Mouse (Mus musculus) neural tube, embryonic 15.5 days (tissue): Measurements from ENCODE around the gene Bcl6b. TPM values are rescaled to one million over a fixed set of nuclear protein-coding genes. Genes with fewer than 3 reads are reported as not detected.

Experiments used
- ATAC-seq: fragments of 200-750 bp; cut with Nextera tagmentation; 2 replicates; pipeline ENCODE4 v1.8.0; 2017; ENCODE audit warnings: mild to moderate bottlenecking, moderate TSS enrichment, moderate library complexity; ENCODE audit not compliant: low FRiP score
- H3K27ac ChIP-seq: fragments of 300-500 bp; sonication (generic); replicated peaks from 2 replicates; pipeline ENCODE4 v1.5.1; 2015; ENCODE audit warnings: mild to moderate bottlenecking, inconsistent platforms
- H3K27me3 ChIP-seq: fragments of 300-500 bp; sonication (generic); replicated peaks from 2 replicates; pipeline ENCODE4 v1.6.1; 2015; ENCODE audit warnings: inconsistent platforms
- H3K36me3 ChIP-seq: fragments of 300-500 bp; sonication (generic); 2 replicates; pipeline ENCODE4 v1.6.1; 2015; ENCODE audit warnings: inconsistent platforms
- H3K4me1 ChIP-seq: fragments of 300-500 bp; sonication (generic); 2 replicates; pipeline ENCODE4 v1.6.1; 2015; ENCODE audit warnings: inconsistent platforms
- H3K4me2 ChIP-seq: fragments of 300-500 bp; sonication (generic); 2 replicates; pipeline ENCODE4 v1.6.1; 2015; ENCODE audit warnings: inconsistent platforms, mild to moderate bottlenecking, moderate library complexity
- H3K4me3 ChIP-seq: fragments of 300-500 bp; sonication (generic); replicated peaks from 2 replicates; pipeline ENCODE4 v1.5.1; 2015; ENCODE audit warnings: mild to moderate bottlenecking, inconsistent platforms
- H3K9ac ChIP-seq: fragments of 300-500 bp; sonication (generic); replicated peaks from 2 replicates; pipeline ENCODE4 v1.6.1; 2015; ENCODE audit warnings: mild to moderate bottlenecking, inconsistent platforms
- H3K9me3 ChIP-seq: fragments of 300-500 bp; sonication (generic); replicated peaks from 2 replicates; pipeline ENCODE4 v1.6.1; 2016; ENCODE audit warnings: inconsistent platforms
- WGBS: fragments of 180-500 bp; shearing (Covaris S2); methylation state at CpG from one replicate; pipeline ENCODE4 v1.1.7; 2015; ENCODE audit warnings: mixed read lengths; 5-methylcytosine and 5-hydroxymethylcytosine counted together
- polyA plus RNA-seq: library from polyadenylated mRNA; unstranded; fragments of >200 nt; fragmentation: Nextera tagmentation; extraction: Ambion mirVana; gene quantifications from 2 replicates; pipeline ENCODE4 v1.2.1, GENCODE M21; 2015

The Bcl6b gene
- polyA plus RNA-seq, 1 experiment from 2014 or later = 5.2 TPM

- Histone ChIP-seq H3K9ac (peak overlapping the region; percentile 73), H3K36me3 (peaks cover 20% of the 10 kb centered on the region), H3K4me2 (peak overlapping the region; percentile 84), H3K4me3 (peak overlapping the region; percentile 61), H3K9me3 (no peaks in the 10 kb centered on the region), H3K27ac (peak overlapping the region; percentile 91), H3K27me3 (peaks cover 38% of the 10 kb centered on the region), H3K4me1 (peaks cover 41% of the 10 kb centered on the region)
- WGBS = under 1% methylated on average over 24 of the region's 24 CpGs
- ATAC-seq = 0 out of 2 replicates have a peak, but pooled peaks have one; percentile 2
Observed at GRCm38 (mm10) chr11:70220323-70220722, 9.3 kb downstream of the Bcl6b start.

GRCm38 (mm10) chr11:70219873-70220272, 9.7 kb downstream of the Bcl6b start:
- Histone ChIP-seq H3K27me3 (peaks cover 38% of the 10 kb centered on the region), H3K4me2 (peak overlapping the region; percentile 84), H3K4me1 (peaks cover 46% of the 10 kb centered on the region), H3K27ac (peak overlapping the region; percentile 91), H3K4me3 (peak overlapping the region; percentile 61), H3K36me3 (peaks cover 20% of the 10 kb centered on the region), H3K9ac (peak overlapping the region; percentile 73), H3K9me3 (no peaks in the 10 kb centered on the region)
- no peak for ATAC-seq
- 60% methylated on average over 7 of the region's 7 CpGs for WGBS

- no peak for ATAC-seq
- no peaks in the 10 kb centered on the region for H3K9me3 ChIP-seq
- peak overlapping the region; percentile 84 for H3K4me2 ChIP-seq
- peaks cover 38% of the 10 kb centered on the region for H3K27me3 ChIP-seq
- peak overlapping the region; percentile 61 for H3K4me3 ChIP-seq
- no peak overlapping the region for H3K27ac ChIP-seq
- peaks cover 56% of the 10 kb centered on the region for H3K4me1 ChIP-seq
- H3K36me3 ChIP-seq = peaks cover 20% of the 10 kb centered on the region
- 90% methylated on average over 15 of the region's 15 CpGs for WGBS
- peak overlapping the region; percentile 21; the same call in 1 of the 2 replicates for H3K9ac ChIP-seq
Observed at GRCm38 (mm10) chr11:70218741-70219470, 10.7 kb downstream of the Bcl6b start.

GRCm38 (mm10) chr11:70218039-70218438, 11.6 kb downstream of the Bcl6b start:
- Histone ChIP-seq H3K4me2 (peak overlapping the region; percentile 84; the same call in 1 of the 2 replicates), H3K36me3 (peaks cover 20% of the 10 kb centered on the region), H3K4me3 (no peak overlapping the region), H3K4me1 (peaks cover 64% of the 10 kb centered on the region), H3K27ac (no peak overlapping the region), H3K27me3 (peaks cover 42% of the 10 kb centered on the region), H3K9me3 (no peaks in the 10 kb centered on the region), H3K9ac (no peak overlapping the region)
- no peak for ATAC-seq
- WGBS = 93% methylated on average over 4 of the region's 4 CpGs

GRCm38 (mm10) chr11:70216103-70216502, 13.5 kb downstream of the Bcl6b start:
- H3K9me3 ChIP-seq = no peaks in the 10 kb centered on the region
- peaks cover 20% of the 10 kb centered on the region for H3K36me3 ChIP-seq
- no peak for ATAC-seq
- no peak overlapping the region for H3K4me3 ChIP-seq
- peaks cover 46% of the 10 kb centered on the region for H3K27me3 ChIP-seq
- no peak overlapping the region for H3K27ac ChIP-seq
- no peak overlapping the region for H3K9ac ChIP-seq
- peaks cover 53% of the 10 kb centered on the region for H3K4me1 ChIP-seq
- H3K4me2 ChIP-seq = no peak overlapping the region
- 51% methylated on average over 3 of the region's 3 CpGs for WGBS

GRCm38 (mm10) chr11:70215301-70215700, 14.3 kb downstream of the Bcl6b start:
- WGBS = 11% methylated on average over 22 of the region's 22 CpGs
- Histone ChIP-seq H3K9ac (no peak overlapping the region), H3K4me1 (peaks cover 53% of the 10 kb centered on the region), H3K9me3 (no peaks in the 10 kb centered on the region), H3K4me2 (peak overlapping the region; percentile 84), H3K36me3 (peaks cover 20% of the 10 kb centered on the region), H3K27me3 (peaks cover 51% of the 10 kb centered on the region), H3K27ac (no peak overlapping the region), H3K4me3 (peak overlapping the region; percentile 35)
- no peak for ATAC-seq

GRCm38 (mm10) chr11:70214856-70215209, 14.8 kb downstream of the Bcl6b start:
- H3K27me3 ChIP-seq = peaks cover 51% of the 10 kb centered on the region
- H3K9ac ChIP-seq = no peak overlapping the region
- peak; percentile 22; the same call in 1 of the 2 replicates for ATAC-seq
- no peaks in the 10 kb centered on the region for H3K9me3 ChIP-seq
- H3K4me1 ChIP-seq = peaks cover 48% of the 10 kb centered on the region
- H3K27ac ChIP-seq = no peak overlapping the region
- peak overlapping the region; percentile 84 for H3K4me2 ChIP-seq
- peak overlapping the region; percentile 35 for H3K4me3 ChIP-seq
- WGBS = 4% methylated on average over 18 of the region's 18 CpGs
- peaks cover 20% of the 10 kb centered on the region for H3K36me3 ChIP-seq

- peaks cover 20% of the 10 kb centered on the region for H3K36me3 ChIP-seq
- peak overlapping the region; percentile 84 for H3K4me2 ChIP-seq
- H3K27ac ChIP-seq = no peak overlapping the region
- 2% methylated on average over 46 of the region's 46 CpGs for WGBS
- ATAC-seq = peak; percentile 43
- H3K9me3 ChIP-seq = no peaks in the 10 kb centered on the region
- H3K4me1 ChIP-seq = peaks cover 43% of the 10 kb centered on the region
- H3K4me3 ChIP-seq = peak overlapping the region; percentile 35
- peak overlapping the region; percentile 51 for H3K9ac ChIP-seq
- peaks cover 51% of the 10 kb centered on the region for H3K27me3 ChIP-seq
Observed at GRCm38 (mm10) chr11:70214191-70214855, 15.3 kb downstream of the Bcl6b start.

- H3K27me3 ChIP-seq = peaks cover 51% of the 10 kb centered on the region
- H3K9ac ChIP-seq = peak overlapping the region; percentile 51
- peak overlapping the region; percentile 35 for H3K4me3 ChIP-seq
- no peaks in the 10 kb centered on the region for H3K9me3 ChIP-seq
- H3K27ac ChIP-seq = no peak overlapping the region
- peaks cover 37% of the 10 kb centered on the region for H3K4me1 ChIP-seq
- 6% methylated on average over 26 of the region's 26 CpGs for WGBS
- ATAC-seq = peak; percentile 39; the same call in 1 of the 2 replicates
- H3K4me2 ChIP-seq = peak overlapping the region; percentile 84
- peaks cover 20% of the 10 kb centered on the region for H3K36me3 ChIP-seq
Observed at GRCm38 (mm10) chr11:70213736-70214135, 15.9 kb downstream of the Bcl6b start.

GRCm38 (mm10) chr11:70212896-70213295, 16.7 kb downstream of the Bcl6b start:
- 15% methylated on average over 9 of the region's 9 CpGs for WGBS
- no peak overlapping the region for H3K9ac ChIP-seq
- H3K9me3 ChIP-seq = no peaks in the 10 kb centered on the region
- peaks cover 29% of the 10 kb centered on the region for H3K4me1 ChIP-seq
- no peak overlapping the region for H3K4me3 ChIP-seq
- H3K27ac ChIP-seq = no peak overlapping the region
- peaks cover 50% of the 10 kb centered on the region for H3K27me3 ChIP-seq
- peaks cover 18% of the 10 kb centered on the region for H3K36me3 ChIP-seq
- H3K4me2 ChIP-seq = peak overlapping the region; percentile 84
- no peak for ATAC-seq

GRCm38 (mm10) chr11:70212423-70212822, 17.2 kb downstream of the Bcl6b start, which contains the start of gene Slc16a11:
Gene Slc16a11, plus strand, starts transcription at chr11:70212752.
- 72% methylated on average over 6 of the region's 6 CpGs for WGBS
- Histone ChIP-seq H3K27me3 (peaks cover 45% of the 10 kb centered on the region), H3K9me3 (no peaks in the 10 kb centered on the region), H3K4me2 (peak within 1 kb of the TSS; percentile 84), H3K4me3 (peak within 1 kb of the TSS; percentile 35), H3K4me1 (peaks cover 26% of the 10 kb centered on the region), H3K9ac (no peak within 1 kb of the TSS; the same call in 1 of the 2 replicates), H3K36me3 (peaks cover 14% of the 10 kb centered on the region), H3K27ac (no peak within 1 kb of the TSS)
- no peak for ATAC-seq
